Mouse (Mus musculus): ENCODE measurements at regions not wholly inside any gene's neighbourhood (a gene's known extent, or its start where the extent isn't known, plus 50 kb on each side); places are given as distances from the start of the nearest gene placed in this dataset.

DNA sequence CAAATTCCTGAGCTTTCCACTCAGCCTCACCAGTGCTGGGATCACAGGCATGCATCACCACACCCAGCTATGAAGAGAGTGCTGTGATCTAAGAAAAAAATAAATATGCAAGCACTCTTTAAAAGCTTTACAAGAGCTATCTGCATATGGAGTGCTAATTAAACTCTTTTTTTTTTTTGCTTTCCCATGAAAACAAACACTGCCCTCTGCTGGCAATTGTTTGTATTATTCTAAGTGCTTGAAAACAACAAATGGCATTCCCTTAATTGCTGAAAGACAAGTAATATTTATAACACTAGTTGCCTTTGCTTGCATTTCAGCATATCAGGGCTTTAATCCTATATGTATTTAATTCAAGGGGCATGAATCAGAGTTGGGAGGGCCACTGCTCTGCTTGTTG lies 91.8 kb downstream of the 5730507C01Rik start:
- peak in 1 of 2 experiments; percentile 44 for DNase-seq (ENCODE audit: inconsistent age in 2 of 2, low spot score in 1 of 2)

DNA sequence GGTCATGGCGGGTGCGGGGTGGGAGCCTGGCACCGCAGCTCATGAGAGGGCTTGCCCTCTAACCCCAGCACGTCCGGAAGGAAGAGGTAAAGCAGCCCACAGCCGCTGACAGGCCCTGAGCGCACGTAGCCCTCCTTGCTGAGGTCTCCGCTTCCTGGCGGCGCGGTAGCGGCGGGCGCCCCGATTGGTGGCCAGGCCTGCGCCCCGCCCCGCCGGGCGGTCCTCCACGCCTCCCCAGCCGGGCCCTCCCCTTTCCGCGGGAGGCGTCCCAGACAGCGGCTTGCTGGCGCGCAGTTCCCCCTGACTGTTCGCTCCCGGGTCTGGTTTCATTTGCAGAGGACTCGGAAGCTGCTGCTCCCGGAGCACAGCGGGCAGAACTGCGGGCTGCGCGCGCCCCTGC lies 95.5 kb downstream of the 5730507C01Rik start:
- peak; percentile 79 to 88 for DNase-seq (ENCODE audit: inconsistent age in 2 of 2, low spot score in 1 of 2)

DNA sequence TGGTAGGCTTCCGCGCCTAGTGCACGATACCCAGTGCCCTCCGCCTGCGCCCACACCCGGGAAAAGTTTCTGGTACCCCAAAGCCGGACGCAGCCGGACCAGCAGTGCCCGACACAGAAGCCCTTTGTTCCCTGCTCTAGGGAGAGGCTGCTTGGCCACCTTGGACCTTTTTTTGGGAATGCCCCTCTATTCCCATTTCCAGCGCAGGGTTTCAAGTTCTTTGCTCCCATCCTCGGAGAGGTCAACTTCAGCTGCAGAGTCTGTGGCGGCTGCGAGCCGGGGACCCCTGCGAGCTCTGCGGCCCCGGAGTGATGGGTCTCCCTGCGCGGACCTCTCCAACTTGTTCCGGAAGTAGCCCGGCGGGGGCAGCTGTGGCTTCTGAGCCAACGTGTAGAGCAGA lies 96.3 kb downstream of the 5730507C01Rik start:
- DNase-seq (ENCODE audit: inconsistent age in 2 of 2, low spot score in 1 of 2): peak; percentile 3 to 30
